Mouse (Mus musculus): Measurements from ENCODE around the gene Nrarp. TPM values are rescaled to one million over a fixed set of nuclear protein-coding genes. Genes with fewer than 3 reads are reported as not detected.
A peak's percentile ranks its signal among the peaks of the same experiment; 100 is the strongest.

Gene Nrarp
- polyA plus RNA-seq, 1 experiment, result 3.2 TPM

- H3K4me3 ChIP-seq (ENCODE audit: insufficient read depth, low read length), result peak overlapping the region; percentile 17
- no peak overlapping the region for H3K27ac ChIP-seq (ENCODE audit: insufficient read depth, low read length)
- H3K4me1 ChIP-seq (ENCODE audit: control insufficient read depth, insufficient read depth, low read length), result peaks cover 11% of the 10 kb centered on the region
- TF ChIP-seq CTCF (IDR thresholded peaks at IDR 0.05; ENCODE audit: borderline replicate concordance, insufficient read depth, low read length) (no peak), POLR2A (IDR thresholded peaks at IDR 0.05; ENCODE audit: low read depth, low read length) (no peak)
Measured at GRCm38 (mm10) chr2:25180973-25181890, 674 bp downstream of the Nrarp start.

GRCm38 (mm10) chr2:25181891-25182397 lies 1.4 kb downstream of the Nrarp start:
- TF ChIP-seq POLR2A (IDR thresholded peaks at IDR 0.05; ENCODE audit: low read depth, low read length) (no peak), CTCF (IDR thresholded peaks at IDR 0.05; ENCODE audit: borderline replicate concordance, insufficient read depth, low read length) (no peak)
- Histone ChIP-seq H3K27ac (ENCODE audit: insufficient read depth, low read length) (no peak overlapping the region), H3K4me3 (ENCODE audit: insufficient read depth, low read length) (peak overlapping the region; percentile 15; the same call in 1 of the 2 replicates), H3K4me1 (ENCODE audit: control insufficient read depth, insufficient read depth, low read length) (peaks cover 4% of the 10 kb centered on the region; the same call in 1 of the 2 replicates)

- TF ChIP-seq POLR2A (IDR thresholded peaks at IDR 0.05; ENCODE audit: low read depth, low read length), result no peak
- TF ChIP-seq CTCF (IDR thresholded peaks at IDR 0.05; ENCODE audit: borderline replicate concordance, insufficient read depth, low read length), result no peak
- Histone ChIP-seq H3K4me3 (ENCODE audit: insufficient read depth, low read length) (no peak overlapping the region), H3K4me1 (ENCODE audit: control insufficient read depth, insufficient read depth, low read length) (no peaks in the 10 kb centered on the region)
Measured at GRCm38 (mm10) chr2:25182664-25183063, 2.1 kb downstream of the Nrarp start.

DNA sequence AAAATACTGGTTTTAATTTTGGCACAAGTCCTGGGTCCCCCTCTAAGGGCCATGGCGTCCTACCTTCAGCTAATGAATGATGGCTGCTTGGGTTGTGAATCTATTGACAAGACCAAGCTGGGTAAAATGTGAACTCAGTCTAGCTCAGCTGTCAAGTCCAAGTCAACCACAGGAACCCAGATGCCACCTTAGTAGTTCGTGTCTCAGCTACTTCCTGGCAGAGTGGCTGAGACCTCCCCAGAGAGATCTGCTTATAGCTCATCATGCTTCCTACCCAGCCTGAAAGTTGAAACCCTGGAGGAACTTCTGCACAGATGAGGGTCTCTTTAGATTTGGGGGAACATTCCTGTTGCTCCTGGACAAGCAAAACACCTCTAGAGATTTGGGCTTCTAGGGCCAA lies 2.8 kb downstream of the Nrarp start:
- TF ChIP-seq POLR2A (IDR thresholded peaks at IDR 0.05; ENCODE audit: low read depth, low read length) (no peak), CTCF (IDR thresholded peaks at IDR 0.05; ENCODE audit: borderline replicate concordance, insufficient read depth, low read length) (no peak)
- H3K4me3 ChIP-seq (ENCODE audit: insufficient read depth, low read length), result no peak overlapping the region
- H3K27ac ChIP-seq (ENCODE audit: insufficient read depth, low read length), result no peak overlapping the region
- H3K4me1 ChIP-seq (ENCODE audit: control insufficient read depth, insufficient read depth, low read length), result no peaks in the 10 kb centered on the region

More at GRCm38 (mm10) chr2:25182664-25183063, 2.1 kb downstream of the Nrarp start:
- no peak overlapping the region for H3K27ac ChIP-seq (ENCODE audit: insufficient read depth, low read length)

DNA sequence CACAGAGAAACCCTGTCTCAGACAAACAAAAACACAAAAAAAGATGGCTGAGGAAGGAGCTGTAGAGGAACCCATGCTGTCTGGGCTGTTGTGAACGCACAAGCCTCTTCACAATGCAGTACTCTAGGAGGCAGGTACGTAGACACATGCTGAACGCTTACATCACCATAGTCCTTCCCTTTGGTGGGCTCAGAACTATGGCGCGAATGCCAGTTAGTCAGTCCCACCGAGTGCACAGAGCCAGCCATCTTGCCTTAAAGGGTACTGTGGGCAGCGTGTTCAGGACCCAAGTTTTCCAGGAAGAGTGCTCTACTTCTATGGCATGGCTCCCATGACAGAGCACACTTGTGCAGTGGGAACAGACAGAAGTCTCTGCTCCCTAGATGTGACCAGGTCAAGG lies 3.9 kb downstream of the Nrarp start:
- no peak overlapping the region for H3K4me3 ChIP-seq (ENCODE audit: insufficient read depth, low read length)

GRCm38 (mm10) chr2:25185625-25186574 lies 5.3 kb downstream of the Nrarp start:
- no peaks in the 10 kb centered on the region for H3K4me1 ChIP-seq (ENCODE audit: control insufficient read depth, insufficient read depth, low read length)
- H3K4me3 ChIP-seq (ENCODE audit: insufficient read depth, low read length), result peak overlapping the region; percentile 10; the same call in 1 of the 2 replicates
- no peak for TF ChIP-seq POLR2A (IDR thresholded peaks at IDR 0.05; ENCODE audit: low read depth, low read length)
- peak; percentile 42; the same call in 1 of the 2 replicates for TF ChIP-seq CTCF (IDR thresholded peaks at IDR 0.05; ENCODE audit: borderline replicate concordance, insufficient read depth, low read length)
- H3K27ac ChIP-seq (ENCODE audit: insufficient read depth, low read length), result no peak overlapping the region

More for the DNA sequence above, 3.9 kb downstream of the Nrarp start:
- H3K27ac ChIP-seq (ENCODE audit: insufficient read depth, low read length), result no peak overlapping the region
- H3K4me1 ChIP-seq (ENCODE audit: control insufficient read depth, insufficient read depth, low read length), result no peaks in the 10 kb centered on the region
- TF ChIP-seq CTCF (IDR thresholded peaks at IDR 0.05; ENCODE audit: borderline replicate concordance, insufficient read depth, low read length) (no peak), POLR2A (IDR thresholded peaks at IDR 0.05; ENCODE audit: low read depth, low read length) (no peak)

GRCm38 (mm10) chr2:25186575-25186930 lies 6.0 kb downstream of the Nrarp start:
- H3K27ac ChIP-seq (ENCODE audit: insufficient read depth, low read length), result no peak overlapping the region
- TF ChIP-seq CTCF (IDR thresholded peaks at IDR 0.05; ENCODE audit: borderline replicate concordance, insufficient read depth, low read length) (no peak), POLR2A (IDR thresholded peaks at IDR 0.05; ENCODE audit: low read depth, low read length) (no peak)
- no peaks in the 10 kb centered on the region for H3K4me1 ChIP-seq (ENCODE audit: control insufficient read depth, insufficient read depth, low read length)
- no peak overlapping the region for H3K4me3 ChIP-seq (ENCODE audit: insufficient read depth, low read length)

- Histone ChIP-seq H3K4me3 (ENCODE audit: insufficient read depth, low read length) (no peak overlapping the region), H3K4me1 (ENCODE audit: control insufficient read depth, insufficient read depth, low read length) (no peaks in the 10 kb centered on the region), H3K27ac (ENCODE audit: insufficient read depth, low read length) (no peak overlapping the region)
- TF ChIP-seq POLR2A (IDR thresholded peaks at IDR 0.05; ENCODE audit: low read depth, low read length) (no peak), CTCF (IDR thresholded peaks at IDR 0.05; ENCODE audit: borderline replicate concordance, insufficient read depth, low read length) (no peak)
Measured at GRCm38 (mm10) chr2:25187841-25188240, 7.3 kb downstream of the Nrarp start.

- TF ChIP-seq CTCF (IDR thresholded peaks at IDR 0.05; ENCODE audit: borderline replicate concordance, insufficient read depth, low read length) (peak; percentile 92), POLR2A (IDR thresholded peaks at IDR 0.05; ENCODE audit: low read depth, low read length) (0 out of 2 replicates have a peak, but pooled peaks have one; percentile 13)
- Histone ChIP-seq H3K4me3 (ENCODE audit: insufficient read depth, low read length) (no peak overlapping the region), H3K27ac (ENCODE audit: insufficient read depth, low read length) (no peak overlapping the region)
Measured at GRCm38 (mm10) chr2:25193330-25193770, 12.8 kb downstream of the Nrarp start.

More at GRCm38 (mm10) chr2:25193330-25193770, 12.8 kb downstream of the Nrarp start:
- peaks cover 13% of the 10 kb centered on the region; the same call in 1 of the 2 replicates for H3K4me1 ChIP-seq (ENCODE audit: control insufficient read depth, insufficient read depth, low read length)

All from embryonic fibroblast, embryonic 13.5 days (primary cell).